In the genomic region with DNA sequence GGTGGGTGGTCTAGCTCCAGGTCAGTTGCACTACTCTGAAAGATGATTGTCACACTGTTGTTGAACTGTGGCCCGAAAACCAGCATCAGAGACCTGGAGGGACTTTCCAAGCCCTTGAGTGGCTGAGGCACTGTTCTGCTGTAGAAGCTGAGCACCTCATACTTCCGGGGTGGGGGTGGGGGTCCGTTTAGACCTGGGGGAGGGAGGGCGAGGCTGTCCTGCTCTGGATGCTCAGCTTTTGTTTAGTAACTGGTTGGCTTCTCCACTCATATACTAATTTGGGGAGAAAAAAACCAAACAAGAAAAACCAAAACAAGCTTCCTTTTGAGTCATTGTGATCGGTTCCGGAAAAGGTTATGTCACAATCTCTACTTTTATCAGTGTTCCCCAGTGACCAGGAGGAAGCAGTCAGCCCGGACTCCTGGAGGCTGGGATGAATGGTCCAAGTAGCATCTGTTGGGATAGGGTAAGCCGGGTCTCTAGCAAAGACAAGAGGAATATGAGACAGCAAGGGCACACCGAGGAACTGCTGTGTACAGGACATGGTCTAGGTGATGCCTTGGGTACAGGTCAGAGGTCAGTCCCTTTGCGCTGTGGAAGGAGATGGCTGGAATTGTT, we compare ENCODE assay signal across 14 mouse cellular contexts. TPM values are rescaled to one million over a fixed set of nuclear protein-coding genes. Genes with fewer than 3 reads are reported as not detected.
DNase-seq lines count a peak whose midpoint lies in the region; ATAC-seq and TF ChIP-seq lines count a peak whose summit lies in the region.
"Had no signal": no experiment of that assay in that cellular context is flagged by ENCODE, and none has a peak within 500 bp of the region (broad histone marks: within the 10 kb centered on the region; RNA-seq: fewer than 3 reads in every experiment).

No protein-coding gene starts in this region.

- no peaks in the 10 kb centered on the region for H3K27me3 ChIP-seq in lung, postnatal 0 days (replicated peaks; ENCODE audit: insufficient read depth, low read length)
- H3K27me3 ChIP-seq: embryonic facial prominence, embryonic 13.5 days had no signal

- 0 out of 2 replicates have a peak, but pooled peaks have one; percentile 2 for ATAC-seq in lung, postnatal 0 days
- ATAC-seq in CD4-positive, CD25-positive, alpha-beta regulatory T cell, adult 4 months, result peak; percentile 80
- ATAC-seq in common myeloid progenitor, adult 5-6 weeks (replicated peaks; ENCODE audit: low read depth, poor library complexity, severe bottlenecking), result peak; percentile 55
- peak; percentile 52 for ATAC-seq in neutrophil, adult 5-6 weeks (ENCODE audit: extremely low read depth, insufficient number of reproducible peaks, low FRiP score, poor library complexity, severe bottlenecking)
- ATAC-seq in erythroid progenitor cell, adult 5-6 weeks (replicated peaks; ENCODE audit: low FRiP score, poor library complexity, severe bottlenecking), result no peak
- ATAC-seq: forebrain, embryonic 16.5 days; intestine, embryonic 16.5 days had no signal

- H3K4me1 ChIP-seq in lung, postnatal 0 days (ENCODE audit: insufficient read depth, low read depth, low read length), result no peaks in the 10 kb centered on the region
- H3K4me1 ChIP-seq: embryonic facial prominence, embryonic 13.5 days had no signal

- TF ChIP-seq EP300 in lung, postnatal 0 days (IDR thresholded peaks at IDR 0.05), result no peak

- no peak for TF ChIP-seq CTCF in lung, postnatal 0 days (IDR thresholded peaks at IDR 0.05)

- no peaks in the 10 kb centered on the region for H3K9me3 ChIP-seq in lung, postnatal 0 days (ENCODE audit: low read length)
- H3K9me3 ChIP-seq: embryonic facial prominence, embryonic 13.5 days had no signal

- peak; percentile 18 for DNase-seq in lung, postnatal 0 days (ENCODE audit: low spot score)
- DNase-seq in lung, postnatal 10 days, result no peak
- DNase-seq in gastrocnemius, adult 18-20 months (ENCODE audit: low spot score), result no peak
- DNase-seq: adrenal gland, postnatal 10 days; cerebellum, adult 2 months had no signal

- H3K4me3 ChIP-seq in lung, postnatal 0 days (ENCODE audit: low read depth, low read length), result no peak overlapping the region
- H3K4me3 ChIP-seq: embryonic facial prominence, embryonic 13.5 days had no signal

- H3K4me2 ChIP-seq in lung, postnatal 0 days (replicated peaks; ENCODE audit: low read depth, low read length), result no peak overlapping the region
- H3K4me2 ChIP-seq: embryonic facial prominence, embryonic 13.5 days had no signal

- no peaks in the 10 kb centered on the region for H3K36me3 ChIP-seq in lung, postnatal 0 days (ENCODE audit: insufficient read depth, low read length)
- H3K36me3 ChIP-seq: embryonic facial prominence, embryonic 13.5 days had no signal

- no peak overlapping the region for H3K9ac ChIP-seq in lung, postnatal 0 days (replicated peaks; ENCODE audit: low read depth)
- H3K9ac ChIP-seq: embryonic facial prominence, embryonic 13.5 days had no signal

- 61% methylated on average over 10 of the region's 10 CpGs for WGBS in lung, postnatal 0 days

- H3K27ac ChIP-seq in lung, postnatal 0 days (ENCODE audit: low read length), result no peak overlapping the region
- H3K27ac ChIP-seq: embryonic facial prominence, embryonic 13.5 days had no signal

RNA-seq across cellular contexts. Expression of a gene that starts 17.5 kb away (rescaled TPM):
- polyA plus RNA-seq in lung, postnatal 0 days (2015; fragmentation: Nextera tagmentation; extraction: Ambion mirVana), result 5.4 and 5.8 TPM in 2 replicates
- polyA plus RNA-seq in CD4-positive, CD25-positive, alpha-beta regulatory T cell, adult 4 months (2017; shearing (Covaris generic)), result 10 to 100 TPM in 1 of 2 experiments, 1 to 10 TPM in 1; 8.8 to 19.3 TPM
- 0.73 and 1.0 TPM in 2 replicates for total RNA-seq in common myeloid progenitor, adult 5-6 weeks (2017)
- total RNA-seq in neutrophil, adult 5-6 weeks (2017), result 128 and 134 TPM in 2 replicates
- total RNA-seq in erythroid progenitor cell, adult 5-6 weeks (2015; ENCODE audit: low replicate concordance), result 2.9 and 3.4 TPM in 2 replicates
- total RNA-seq in erythroid progenitor cell, adult 5-6 weeks (2017; ENCODE audit: low replicate concordance), result 0.13 and 0.53 TPM in 2 replicates
- total RNA-seq in gastrocnemius, adult 18-20 months (2021), result 1 to 10 TPM; 1.3 to 1.5 TPM

RNA-seq across cellular contexts. Expression of a gene that starts 43.1 kb away (rescaled TPM):
- not detected in 2 replicates for polyA plus RNA-seq in lung, postnatal 0 days (2015; fragmentation: Nextera tagmentation; extraction: Ambion mirVana)
- polyA plus RNA-seq in CD4-positive, CD25-positive, alpha-beta regulatory T cell, adult 4 months (2017; shearing (Covaris generic)), result under 1 TPM in 1 of 2 experiments, not detected in 1; 0.33 TPM
- not detected in 2 replicates for total RNA-seq in common myeloid progenitor, adult 5-6 weeks (2017)
- total RNA-seq in neutrophil, adult 5-6 weeks (2017), result 0.12 and 0.49 TPM in 2 replicates
- not detected in 2 replicates for total RNA-seq in erythroid progenitor cell, adult 5-6 weeks (2015; ENCODE audit: low replicate concordance)
- not detected in 2 replicates for total RNA-seq in erythroid progenitor cell, adult 5-6 weeks (2017; ENCODE audit: low replicate concordance)
- total RNA-seq in gastrocnemius, adult 18-20 months (2021), result not detected
- polyA plus RNA-seq: heart, postnatal 0 days had no signal

RNA-seq across cellular contexts. Expression of a gene that starts 44.8 kb away (rescaled TPM):
- 0.36 TPM in 1 of 2 replicates, not detected in the other for polyA plus RNA-seq in lung, postnatal 0 days (2015; fragmentation: Nextera tagmentation; extraction: Ambion mirVana)
- polyA plus RNA-seq in CD4-positive, CD25-positive, alpha-beta regulatory T cell, adult 4 months (2017; shearing (Covaris generic)), result not detected
- total RNA-seq in common myeloid progenitor, adult 5-6 weeks (2017), result 0.87 TPM in 1 of 2 replicates, not detected in the other
- total RNA-seq in neutrophil, adult 5-6 weeks (2017), result not detected in 2 replicates
- total RNA-seq in erythroid progenitor cell, adult 5-6 weeks (2015; ENCODE audit: low replicate concordance), result not detected in 2 replicates
- 1.1 TPM in 1 of 2 replicates, not detected in the other for total RNA-seq in erythroid progenitor cell, adult 5-6 weeks (2017; ENCODE audit: low replicate concordance)
- total RNA-seq in gastrocnemius, adult 18-20 months (2021), result not detected
- polyA plus RNA-seq: forebrain, embryonic 16.5 days; heart, postnatal 0 days; limb, embryonic 11.5 days had no signal

Comparison
In these comparisons a context has a peak if more than half of its experiments do, and no peak if none do; other contexts are left out.
1. RNA of a gene that starts 17.5 kb away (total RNA-seq): 128 to 134 TPM in neutrophil, adult 5-6 weeks; 0.13 to 3.4 TPM in erythroid progenitor cell, adult 5-6 weeks, 1.3 to 1.5 TPM in gastrocnemius, adult 18-20 months and 0.73 to 1.0 TPM in common myeloid progenitor, adult 5-6 weeks; every median in the first group is over 10 times any median in the second.